Mouse (Mus musculus): ENCODE data around the gene Evi2. TPM values are rescaled to one million over a fixed set of nuclear protein-coding genes. Genes with fewer than 3 reads are reported as not detected.

Gene Evi2
- total RNA-seq (2014; rRNA removed) (not detected in 2 replicates), polyA plus RNA-seq (2015; fragmentation: Nextera tagmentation; extraction: Ambion mirVana) (0.05 TPM in 1 of 2 replicates, not detected in the other)

GRCm38 (mm10) chr11:79530333-79530761, at the start of gene Evi2, which contains the start of gene Evi2a:
Gene Evi2 (minus strand): TSS chr11:79530589.
Gene Evi2a (minus strand): TSS chr11:79530609.
- no peak for DNase-seq
- no peak for TF ChIP-seq CTCF (IDR thresholded peaks at IDR 0.05; ENCODE audit: low read depth)
- 78% methylated on average over 7 of the region's 7 CpGs for whole genome bisulfite sequencing

DNA sequence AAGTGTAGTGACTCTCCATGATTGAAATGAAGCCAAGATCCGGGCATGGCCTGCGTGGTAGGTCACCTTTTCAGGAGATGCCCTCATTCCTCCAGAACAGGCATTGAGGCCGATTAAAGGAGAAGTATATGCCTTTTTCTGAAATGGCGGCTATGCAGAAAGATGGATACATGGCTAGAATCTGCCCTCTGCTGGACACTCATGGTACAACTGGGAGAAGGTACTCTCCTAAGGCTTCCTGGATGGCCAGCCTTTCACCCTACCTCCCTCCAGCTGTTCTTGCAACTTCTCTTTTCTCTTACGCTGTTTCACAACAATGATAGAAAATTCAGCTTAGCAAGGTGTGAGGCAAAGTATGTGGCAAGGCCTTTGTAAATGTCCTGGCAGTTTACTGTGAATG, 47.4 kb upstream of the Evi2 start:
- Histone ChIP-seq H3K27ac (ENCODE audit: low read depth, low read length) (no peak overlapping the region), H3K9me3 (ENCODE audit: low read length) (no peaks in the 10 kb centered on the region), H3K9ac (no peak overlapping the region), H3K36me3 (ENCODE audit: insufficient read depth) (peaks cover 27% of the 10 kb centered on the region), H3K4me2 (ENCODE audit: low read depth) (no peak overlapping the region), H3K4me3 (ENCODE audit: low read depth, low read length) (no peak overlapping the region), H3K27me3 (ENCODE audit: insufficient read depth, low read length) (no peaks in the 10 kb centered on the region), H3K4me1 (ENCODE audit: insufficient read depth) (no peaks in the 10 kb centered on the region)
- peak; percentile 84 for DNase-seq
- peak; percentile 82 for TF ChIP-seq CTCF (IDR thresholded peaks at IDR 0.05; ENCODE audit: low read depth)
- WGBS, result 40% methylated on average over 5 of the region's 5 CpGs
- ATAC-seq, result peak; percentile 75; the same call in 1 of the 2 replicates

More at GRCm38 (mm10) chr11:79530333-79530761, at the start of gene Evi2, which contains the start of gene Evi2a:
- no peak within 1 kb of the TSS for H3K4me2 ChIP-seq (ENCODE audit: low read depth)
- H3K36me3 ChIP-seq (ENCODE audit: insufficient read depth), result no peaks in the 10 kb centered on the region
- H3K27ac ChIP-seq (ENCODE audit: low read depth, low read length), result no peak within 1 kb of the TSS
- no peaks in the 10 kb centered on the region for H3K27me3 ChIP-seq (ENCODE audit: insufficient read depth, low read length)
- ATAC-seq, result no peak
- no peaks in the 10 kb centered on the region for H3K4me1 ChIP-seq (ENCODE audit: insufficient read depth)
- no peak within 1 kb of the TSS for H3K4me3 ChIP-seq (ENCODE audit: low read depth, low read length)
- H3K9ac ChIP-seq, result no peak within 1 kb of the TSS
- no peaks in the 10 kb centered on the region for H3K9me3 ChIP-seq (ENCODE audit: low read length)

GRCm38 (mm10) chr11:79575383-79576073, 45.1 kb upstream of the Evi2 start:
- H3K9me3 ChIP-seq (ENCODE audit: low read length), result no peaks in the 10 kb centered on the region
- H3K4me1 ChIP-seq (ENCODE audit: insufficient read depth), result no peaks in the 10 kb centered on the region
- no peaks in the 10 kb centered on the region for H3K27me3 ChIP-seq (ENCODE audit: insufficient read depth, low read length)
- H3K9ac ChIP-seq, result no peak overlapping the region
- TF ChIP-seq CTCF (IDR thresholded peaks at IDR 0.05; ENCODE audit: low read depth), result no peak
- peaks cover 40% of the 10 kb centered on the region for H3K36me3 ChIP-seq (ENCODE audit: insufficient read depth)
- no peak overlapping the region for H3K27ac ChIP-seq (ENCODE audit: low read depth, low read length)
- 86% methylated on average over 14 of the region's 14 CpGs for WGBS
- DNase-seq, result no peak
- H3K4me2 ChIP-seq (ENCODE audit: low read depth), result no peak overlapping the region
- no peak overlapping the region for H3K4me3 ChIP-seq (ENCODE audit: low read depth, low read length)
- no peak for ATAC-seq

DNA sequence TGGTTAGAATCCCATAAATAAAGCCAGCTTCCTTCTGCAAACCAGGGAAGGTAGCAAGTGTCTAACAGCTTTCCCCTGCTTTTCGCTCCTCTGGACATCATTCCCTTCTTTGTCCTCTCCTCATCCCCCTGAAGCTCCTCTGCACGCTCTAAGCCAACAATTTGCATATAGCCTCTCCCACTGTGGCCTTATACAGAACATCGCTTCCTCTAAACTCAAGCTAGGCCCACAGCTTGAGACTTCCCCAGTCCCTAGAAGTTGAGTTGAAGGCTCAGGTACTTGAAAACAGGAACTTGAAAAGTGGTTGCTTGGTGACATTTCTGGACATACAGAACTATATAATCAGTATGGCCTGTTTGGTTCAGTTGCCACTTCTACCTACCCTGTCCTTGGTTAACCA, 43.4 kb upstream of the Evi2 start:
- TF ChIP-seq CTCF (IDR thresholded peaks at IDR 0.05; ENCODE audit: low read depth), result no peak
- Histone ChIP-seq H3K27me3 (ENCODE audit: insufficient read depth, low read length) (no peaks in the 10 kb centered on the region), H3K9me3 (ENCODE audit: low read length) (no peaks in the 10 kb centered on the region), H3K9ac (no peak overlapping the region), H3K4me1 (ENCODE audit: insufficient read depth) (no peaks in the 10 kb centered on the region), H3K4me2 (ENCODE audit: low read depth) (no peak overlapping the region), H3K27ac (ENCODE audit: low read depth, low read length) (no peak overlapping the region), H3K36me3 (ENCODE audit: insufficient read depth) (peaks cover 50% of the 10 kb centered on the region), H3K4me3 (ENCODE audit: low read depth, low read length) (no peak overlapping the region)
- DNase-seq (no peak), ATAC-seq (no peak)
- 72% methylated on average over 3 of the region's 3 CpGs for WGBS

GRCm38 (mm10) chr11:79570319-79570718, 39.9 kb upstream of the Evi2 start:
- 92% methylated on average over 2 of the region's 2 CpGs for WGBS
- H3K27me3 ChIP-seq (ENCODE audit: insufficient read depth, low read length), result no peaks in the 10 kb centered on the region
- H3K36me3 ChIP-seq (ENCODE audit: insufficient read depth), result peaks cover 59% of the 10 kb centered on the region
- DNase-seq, result no peak
- no peak overlapping the region for H3K4me2 ChIP-seq (ENCODE audit: low read depth)
- H3K4me1 ChIP-seq (ENCODE audit: insufficient read depth), result no peaks in the 10 kb centered on the region
- H3K9ac ChIP-seq, result no peak overlapping the region
- no peak overlapping the region for H3K27ac ChIP-seq (ENCODE audit: low read depth, low read length)
- TF ChIP-seq CTCF (IDR thresholded peaks at IDR 0.05; ENCODE audit: low read depth), result no peak
- H3K9me3 ChIP-seq (ENCODE audit: low read length), result no peaks in the 10 kb centered on the region
- ATAC-seq, result no peak
- H3K4me3 ChIP-seq (ENCODE audit: low read depth, low read length), result no peak overlapping the region

- no peak overlapping the region for H3K27ac ChIP-seq (ENCODE audit: low read depth, low read length)
- H3K9me3 ChIP-seq (ENCODE audit: low read length), result no peaks in the 10 kb centered on the region
- no peaks in the 10 kb centered on the region for H3K4me1 ChIP-seq (ENCODE audit: insufficient read depth)
- WGBS, result 92% methylated on average over 11 of the region's 11 CpGs
- no peak for ATAC-seq
- H3K4me2 ChIP-seq (ENCODE audit: low read depth), result no peak overlapping the region
- peaks cover 52% of the 10 kb centered on the region for H3K36me3 ChIP-seq (ENCODE audit: insufficient read depth)
- no peak overlapping the region for H3K9ac ChIP-seq
- no peak for DNase-seq
- H3K4me3 ChIP-seq (ENCODE audit: low read depth, low read length), result no peak overlapping the region
- TF ChIP-seq CTCF (IDR thresholded peaks at IDR 0.05; ENCODE audit: low read depth), result no peak
- no peaks in the 10 kb centered on the region for H3K27me3 ChIP-seq (ENCODE audit: insufficient read depth, low read length)
Observed at GRCm38 (mm10) chr11:79568197-79568911, 38.0 kb upstream of the Evi2 start.

DNA sequence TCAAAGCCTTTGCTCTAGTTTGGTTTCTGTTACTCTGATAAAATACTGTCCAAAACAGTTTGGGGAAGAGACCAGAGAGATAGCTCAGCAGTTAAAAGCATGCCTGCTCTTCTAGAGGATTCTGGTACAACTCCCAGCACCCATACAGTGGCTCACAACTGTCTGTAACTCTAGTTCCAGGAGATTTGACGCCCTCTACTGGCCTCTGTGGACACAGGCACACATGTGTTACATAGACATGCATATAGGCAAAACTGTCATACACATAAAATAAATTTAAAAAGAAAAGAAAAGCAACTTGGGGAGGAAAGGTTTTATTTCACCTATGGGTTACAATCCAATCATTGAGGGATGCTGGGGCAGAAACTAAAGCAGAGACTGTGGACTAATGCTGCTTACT, 36.6 kb upstream of the Evi2 start:
- Histone ChIP-seq H3K27me3 (ENCODE audit: insufficient read depth, low read length) (no peaks in the 10 kb centered on the region), H3K9me3 (ENCODE audit: low read length) (no peaks in the 10 kb centered on the region), H3K9ac (no peak overlapping the region), H3K4me2 (ENCODE audit: low read depth) (no peak overlapping the region), H3K4me3 (ENCODE audit: low read depth, low read length) (no peak overlapping the region), H3K4me1 (ENCODE audit: insufficient read depth) (no peaks in the 10 kb centered on the region), H3K27ac (ENCODE audit: low read depth, low read length) (no peak overlapping the region), H3K36me3 (ENCODE audit: insufficient read depth) (peaks cover 56% of the 10 kb centered on the region)
- DNase-seq (no peak), ATAC-seq (no peak)
- WGBS, result 48% methylated on average over 1 of the region's 1 CpGs
- 0 out of 2 replicates have a peak, but pooled peaks have one; percentile 12 for TF ChIP-seq CTCF (IDR thresholded peaks at IDR 0.05; ENCODE audit: low read depth)
